Mouse (Mus musculus) olfactory bulb, adult 2 months (tissue): ENCODE results near the gene Chst15.

Experiments used
- CTCF ChIP-seq: fragments of 200-500 bp; IDR thresholded peaks from 2 replicates; pipeline ENCODE4 v1.5.1; 2012; ENCODE audit warnings: low read depth, mild to moderate bottlenecking, low read length, moderate library complexity; ENCODE audit not compliant: insufficient read depth
- POLR2A ChIP-seq: fragments of 200-500 bp; IDR thresholded peaks from 2 replicates; pipeline ENCODE4 v1.6.1; 2012; ENCODE audit warnings: mild to moderate bottlenecking, low read depth, low read length, moderate library complexity; ENCODE audit not compliant: insufficient read depth

- TF ChIP-seq POLR2A (no peak), CTCF (no peak)
These were observed 20.9 kb downstream of the Chst15 start for GRCm38 (mm10) chr7:132296132-132296531.
